Mouse (Mus musculus) B cell, adult 62 days (primary cell): ENCODE data around the gene Fam19a5. TPM values are rescaled to one million over a fixed set of nuclear protein-coding genes. Genes with fewer than 3 reads are reported as not detected.

Source experiments
- total RNA-seq: library from RNA; stranded (reverse); gene quantifications from 4 replicates; pipeline ENCODE4 v1.2.4, GENCODE M21; 2023

The Fam19a5 gene
- not detected in 4 replicates for total RNA-seq

DNA sequence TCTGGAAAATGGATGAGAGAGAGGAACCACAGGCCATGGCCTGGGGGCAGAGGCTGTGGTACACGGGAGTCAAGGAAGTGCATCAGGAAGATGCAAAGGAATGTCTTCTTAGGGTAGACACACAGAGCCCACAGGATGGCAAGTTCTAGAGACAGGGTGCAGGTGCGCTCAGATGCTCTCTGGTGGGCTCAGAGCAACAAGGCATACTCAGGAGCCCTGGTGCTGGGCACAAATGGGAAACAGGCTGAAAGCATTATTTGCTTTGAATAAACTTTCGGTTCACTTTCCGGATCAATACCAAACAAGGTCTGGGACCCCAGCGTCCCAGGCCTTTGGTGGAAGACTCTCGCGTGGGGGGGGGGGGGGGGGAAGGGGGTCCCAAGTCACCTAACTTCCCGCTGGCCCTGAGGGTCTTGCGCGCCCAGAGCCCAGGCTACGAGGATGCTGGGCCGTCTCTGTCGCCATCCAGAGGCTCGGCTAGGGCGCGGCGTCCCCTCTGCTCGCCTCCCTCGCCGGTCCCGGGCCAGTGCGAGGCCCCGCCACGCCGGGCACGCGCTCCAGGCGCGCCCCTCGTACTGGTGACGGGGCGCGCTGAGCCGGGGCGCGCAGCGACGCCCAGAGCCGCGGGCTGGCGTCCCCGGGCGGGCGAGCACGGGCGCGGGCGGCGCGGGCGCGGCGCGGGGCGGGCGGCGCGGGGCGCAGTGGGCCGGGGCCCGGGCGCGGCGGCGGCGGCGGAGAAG, at the start of gene Fam19a5:
Gene Fam19a5 (plus strand): TSS at position 701 of the 740 bp plus-strand sequence.

